Mouse (Mus musculus): ENCODE results near the gene Slc9a3r1. TPM values are rescaled to one million over a fixed set of nuclear protein-coding genes. Genes with fewer than 3 reads are reported as not detected.

Gene Slc9a3r1
- polyA plus RNA-seq, 1 experiment from 2014 or later: 51.7 TPM

DNA sequence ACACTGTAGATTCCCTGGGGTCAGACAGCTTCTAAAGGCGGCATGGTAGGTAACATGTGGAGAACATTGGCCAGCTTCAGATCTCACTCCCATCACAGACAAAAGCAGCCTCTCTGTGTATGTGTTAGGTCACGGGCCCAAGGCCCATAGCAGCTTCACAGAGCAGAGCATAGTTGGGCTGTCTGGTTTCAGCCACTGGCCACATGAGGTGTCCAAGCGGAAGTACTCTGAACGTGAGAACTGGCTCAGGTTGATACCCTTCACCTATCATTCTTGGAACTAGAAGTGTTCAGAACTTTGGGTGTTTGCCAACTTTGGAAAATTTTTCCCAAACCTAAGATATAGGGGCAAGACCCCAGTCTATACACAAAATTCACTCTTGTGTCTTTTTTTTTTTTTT lies 6.3 kb downstream of the Slc9a3r1 start:
- 79% methylated on average over 4 of the region's 4 CpGs for WGBS
- Histone ChIP-seq H3K4me3 (ENCODE audit: low read length) (no peak overlapping the region), H3K27ac (ENCODE audit: low read length) (no peak overlapping the region), H3K9ac (ENCODE audit: low read length) (no peak overlapping the region), H3K4me2 (ENCODE audit: low read depth, low read length) (no peak overlapping the region), H3K9me3 (replicated peaks; ENCODE audit: control insufficient read depth, low read length) (no peaks in the 10 kb centered on the region), H3K36me3 (ENCODE audit: control insufficient read depth, insufficient read depth) (no peaks in the 10 kb centered on the region), H3K27me3 (ENCODE audit: control insufficient read depth, insufficient read depth, low read length) (peaks cover 4% of the 10 kb centered on the region; the same call in 1 of the 2 replicates), H3K4me1 (ENCODE audit: control insufficient read depth, insufficient read depth, low read length) (peaks cover 25% of the 10 kb centered on the region)
- no peak for ATAC-seq (replicated peaks; ENCODE audit: extremely low read depth, insufficient read depth, low FRiP score)

DNA sequence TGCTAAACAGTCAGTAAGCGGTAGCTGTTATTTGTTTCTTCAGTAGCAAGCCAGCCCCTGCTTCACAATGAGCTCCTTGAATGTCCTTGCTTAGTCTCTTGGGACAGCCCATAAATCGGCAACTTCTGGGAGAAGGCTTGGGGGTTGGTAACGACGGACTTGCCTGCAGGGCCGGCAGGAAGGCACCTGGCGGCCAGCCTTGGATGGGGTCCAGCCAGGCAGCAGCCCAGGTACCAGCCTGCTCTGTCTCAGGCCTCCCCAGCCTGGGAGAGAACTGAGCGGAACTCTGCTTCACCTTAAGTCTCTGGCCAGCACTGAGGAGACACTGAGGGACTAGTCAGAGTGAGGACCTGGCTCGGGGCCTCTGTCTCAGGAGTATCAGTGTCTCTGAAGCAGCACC lies 8.0 kb downstream of the Slc9a3r1 start:
- peaks cover 20% of the 10 kb centered on the region for H3K4me1 ChIP-seq (ENCODE audit: control insufficient read depth, insufficient read depth, low read length)

DNA sequence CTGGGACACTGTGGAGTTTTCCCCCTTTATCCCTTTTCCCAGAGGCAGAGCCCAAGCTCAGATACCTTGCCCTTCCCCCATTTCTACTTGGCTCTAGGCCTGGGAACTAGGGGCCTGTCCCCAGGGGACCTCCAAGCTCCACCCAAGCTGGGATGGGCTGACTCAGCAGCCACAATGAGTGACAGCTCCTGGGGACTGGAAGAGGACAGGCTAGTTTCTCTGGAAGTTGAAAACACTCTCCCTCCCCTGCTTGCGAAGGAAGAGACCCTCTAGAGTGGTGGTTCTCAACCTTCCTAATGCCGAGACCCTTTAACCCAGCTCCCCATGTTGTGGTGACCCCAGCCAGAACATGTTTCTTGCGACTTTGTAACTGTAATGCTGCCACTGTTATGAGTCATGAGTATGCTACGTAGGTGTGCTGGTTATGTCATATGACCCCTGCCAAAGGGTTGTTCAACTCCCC lies 9.7 kb downstream of the Slc9a3r1 start:
- H3K9me3 ChIP-seq (replicated peaks; ENCODE audit: control insufficient read depth, low read length): no peaks in the 10 kb centered on the region
- 36% methylated on average over 4 of the region's 4 CpGs for WGBS
- peaks cover 23% of the 10 kb centered on the region for H3K4me1 ChIP-seq (ENCODE audit: control insufficient read depth, insufficient read depth, low read length)
- no peak overlapping the region for H3K4me3 ChIP-seq (ENCODE audit: low read length)
- peak; percentile 64 for ATAC-seq (replicated peaks; ENCODE audit: extremely low read depth, insufficient read depth, low FRiP score)
- H3K27ac ChIP-seq (ENCODE audit: low read length): no peak overlapping the region
- H3K36me3 ChIP-seq (ENCODE audit: control insufficient read depth, insufficient read depth): no peaks in the 10 kb centered on the region
- H3K9ac ChIP-seq (ENCODE audit: low read length): no peak overlapping the region
- no peaks in the 10 kb centered on the region for H3K27me3 ChIP-seq (ENCODE audit: control insufficient read depth, insufficient read depth, low read length)
- no peak overlapping the region for H3K4me2 ChIP-seq (ENCODE audit: low read depth, low read length)

More for the DNA sequence above, 8.0 kb downstream of the Slc9a3r1 start:
- Histone ChIP-seq H3K27me3 (ENCODE audit: control insufficient read depth, insufficient read depth, low read length) (no peaks in the 10 kb centered on the region), H3K36me3 (ENCODE audit: control insufficient read depth, insufficient read depth) (no peaks in the 10 kb centered on the region), H3K9me3 (replicated peaks; ENCODE audit: control insufficient read depth, low read length) (no peaks in the 10 kb centered on the region), H3K9ac (ENCODE audit: low read length) (no peak overlapping the region), H3K4me2 (ENCODE audit: low read depth, low read length) (no peak overlapping the region), H3K4me3 (ENCODE audit: low read length) (no peak overlapping the region), H3K27ac (ENCODE audit: low read length) (no peak overlapping the region)
- WGBS: 58% methylated on average over 8 of the region's 8 CpGs
- ATAC-seq (replicated peaks; ENCODE audit: extremely low read depth, insufficient read depth, low FRiP score): no peak

DNA sequence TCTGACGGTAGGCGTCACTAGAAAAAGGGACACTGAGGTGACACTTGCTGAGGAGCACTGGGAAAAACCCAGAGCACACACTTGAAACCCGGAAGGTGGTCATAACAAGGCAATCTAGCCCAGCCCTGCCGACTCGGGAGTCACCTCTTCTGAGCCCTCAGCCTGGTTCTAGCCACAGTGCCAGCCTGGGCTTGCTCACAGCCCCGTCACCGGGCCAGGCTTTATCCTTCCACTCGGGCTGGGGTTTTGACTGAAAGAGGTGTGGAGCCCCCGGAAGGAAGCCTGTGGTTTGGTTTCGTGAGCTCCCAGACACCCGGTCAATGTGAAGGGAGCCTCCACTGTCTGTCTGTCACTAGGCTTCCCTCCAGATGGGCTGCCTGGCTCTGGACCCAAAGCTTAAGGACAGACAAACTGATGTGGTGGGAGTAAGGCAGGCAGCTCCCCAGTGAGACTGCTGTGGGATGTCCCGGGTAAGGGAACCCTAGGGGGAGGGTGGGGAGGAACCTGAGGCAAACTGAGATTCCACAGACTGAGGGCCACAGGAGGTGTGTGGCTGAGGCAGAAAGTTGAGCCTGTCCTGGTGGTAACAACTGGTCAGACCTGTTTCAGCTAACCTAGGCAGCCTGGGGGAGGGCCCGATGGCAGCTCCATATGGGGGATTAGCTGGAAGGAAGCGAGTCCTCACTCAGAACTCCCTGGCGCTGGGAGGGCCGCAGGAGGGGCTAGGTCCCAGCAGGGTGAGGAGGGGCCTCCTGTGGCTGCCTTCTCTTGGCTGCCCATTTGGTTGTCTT lies 10.6 kb downstream of the Slc9a3r1 start:
- Histone ChIP-seq H3K27me3 (ENCODE audit: control insufficient read depth, insufficient read depth, low read length) (no peaks in the 10 kb centered on the region), H3K4me2 (ENCODE audit: low read depth, low read length) (peak overlapping the region; percentile 20; the same call in 1 of the 2 replicates), H3K27ac (ENCODE audit: low read length) (0 out of 2 replicates have a peak overlapping the region, but pooled peaks have one; percentile 22), H3K4me1 (ENCODE audit: control insufficient read depth, insufficient read depth, low read length) (peaks cover 23% of the 10 kb centered on the region), H3K9ac (ENCODE audit: low read length) (peak overlapping the region; percentile 33; the same call in 1 of the 2 replicates), H3K9me3 (replicated peaks; ENCODE audit: control insufficient read depth, low read length) (no peaks in the 10 kb centered on the region), H3K4me3 (ENCODE audit: low read length) (no peak overlapping the region), H3K36me3 (ENCODE audit: control insufficient read depth, insufficient read depth) (no peaks in the 10 kb centered on the region)
- ATAC-seq (replicated peaks; ENCODE audit: extremely low read depth, insufficient read depth, low FRiP score): no peak
- 27% methylated on average over 16 of the region's 16 CpGs for WGBS

DNA sequence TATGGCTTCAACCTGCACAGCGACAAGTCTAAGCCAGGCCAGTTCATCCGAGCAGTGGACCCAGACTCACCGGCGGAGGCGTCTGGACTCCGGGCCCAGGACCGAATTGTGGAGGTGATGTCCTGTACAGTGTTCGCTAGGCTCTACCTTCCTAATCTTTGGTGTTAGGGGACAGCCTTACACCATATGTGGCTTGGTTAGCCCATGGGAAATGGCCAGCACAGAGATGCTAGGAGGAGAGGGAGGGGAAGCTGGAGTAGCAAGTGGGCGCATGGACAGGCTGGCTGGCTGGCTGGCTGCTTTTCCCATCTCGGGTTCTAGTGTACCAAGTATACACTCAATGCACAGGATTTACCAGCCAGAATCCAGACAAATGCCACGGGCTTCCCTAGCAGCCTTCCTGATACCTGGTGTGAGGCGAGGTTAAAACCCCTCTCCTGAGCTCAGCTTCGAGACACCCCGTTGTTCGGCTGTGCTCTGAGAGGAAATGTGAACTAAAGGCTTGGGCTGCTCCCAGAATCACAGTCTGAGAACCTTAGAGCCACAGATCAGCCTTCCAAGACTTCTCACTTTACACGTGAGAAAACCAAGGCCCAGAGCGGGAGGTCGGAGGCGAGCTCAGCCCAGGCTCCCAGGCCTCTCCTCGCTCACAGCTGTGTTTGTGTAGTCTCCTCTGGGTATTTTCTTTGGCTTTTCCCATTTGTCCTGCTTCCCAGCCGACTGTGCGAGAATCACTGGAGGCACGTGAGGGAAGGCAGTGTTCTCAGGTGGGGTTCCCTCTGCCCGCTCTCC lies 13.5 kb downstream of the Slc9a3r1 start:
- ATAC-seq (replicated peaks; ENCODE audit: extremely low read depth, insufficient read depth, low FRiP score): no peak
- WGBS: 75% methylated on average over 24 of the region's 24 CpGs
- no peak overlapping the region for H3K4me3 ChIP-seq (ENCODE audit: low read length)
- H3K27me3 ChIP-seq (ENCODE audit: control insufficient read depth, insufficient read depth, low read length): no peaks in the 10 kb centered on the region
- H3K9ac ChIP-seq (ENCODE audit: low read length): no peak overlapping the region
- H3K4me2 ChIP-seq (ENCODE audit: low read depth, low read length): no peak overlapping the region
- no peaks in the 10 kb centered on the region for H3K36me3 ChIP-seq (ENCODE audit: control insufficient read depth, insufficient read depth)
- peak overlapping the region; percentile 14; the same call in 1 of the 2 replicates for H3K27ac ChIP-seq (ENCODE audit: low read length)
- H3K9me3 ChIP-seq (replicated peaks; ENCODE audit: control insufficient read depth, low read length): no peaks in the 10 kb centered on the region
- H3K4me1 ChIP-seq (ENCODE audit: control insufficient read depth, insufficient read depth, low read length): peaks cover 23% of the 10 kb centered on the region

DNA sequence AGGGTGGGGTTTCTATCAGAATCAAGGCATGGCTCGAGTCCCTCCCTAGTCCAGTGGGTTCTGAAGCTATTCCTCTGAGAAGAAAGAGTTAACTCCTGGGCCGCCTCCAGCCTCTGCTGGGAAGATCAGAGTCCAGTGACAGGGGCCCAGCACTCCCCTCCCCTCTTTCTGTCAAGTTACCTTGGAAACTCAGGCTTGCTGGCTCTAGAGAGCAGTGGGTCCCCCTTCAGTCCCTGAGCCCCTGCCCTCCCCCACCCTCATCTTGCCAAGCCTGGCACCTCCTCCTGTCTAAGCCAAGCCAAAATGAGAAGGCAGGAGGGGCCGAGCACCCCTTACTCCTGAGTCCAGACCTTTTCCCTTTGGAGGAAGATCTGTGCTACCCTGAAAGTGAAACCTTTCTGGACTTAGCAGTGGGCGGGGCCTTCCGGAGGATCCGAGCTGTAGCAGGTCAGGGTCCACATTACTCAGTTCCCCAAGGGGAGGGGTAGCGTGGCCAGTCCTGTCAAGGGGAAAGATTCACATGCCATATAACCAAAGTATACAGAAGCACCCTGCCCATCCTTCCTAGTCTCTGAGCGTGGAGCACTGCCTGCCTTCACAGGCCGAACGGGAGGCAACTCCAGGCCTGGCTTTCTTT lies 14.5 kb downstream of the Slc9a3r1 start:
- Histone ChIP-seq H3K4me1 (ENCODE audit: control insufficient read depth, insufficient read depth, low read length) (peaks cover 18% of the 10 kb centered on the region), H3K27me3 (ENCODE audit: control insufficient read depth, insufficient read depth, low read length) (no peaks in the 10 kb centered on the region)

DNA sequence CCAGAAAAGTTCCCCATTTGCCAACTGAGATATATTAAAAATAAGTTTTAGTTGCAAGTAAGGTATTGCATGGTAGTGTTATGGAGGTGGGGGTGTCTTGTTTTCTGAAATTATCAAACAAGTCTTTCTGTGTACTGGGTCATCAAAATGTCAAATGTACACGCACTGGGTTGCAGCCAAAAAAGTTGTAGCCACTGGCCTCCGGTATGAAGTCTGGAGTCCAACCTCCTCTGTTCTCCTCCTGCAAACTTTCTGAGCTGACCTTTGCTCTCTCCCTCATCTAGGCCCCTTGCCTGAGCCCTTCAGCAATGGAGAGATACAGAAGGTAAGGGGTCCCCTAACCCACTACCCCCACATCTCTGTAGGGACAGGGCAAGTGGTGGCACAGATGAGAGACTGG lies 15.6 kb downstream of the Slc9a3r1 start:
- no peak for ATAC-seq (replicated peaks; ENCODE audit: extremely low read depth, insufficient read depth, low FRiP score)
- no peak overlapping the region for H3K4me3 ChIP-seq (ENCODE audit: low read length)
- H3K9ac ChIP-seq (ENCODE audit: low read length): no peak overlapping the region
- no peaks in the 10 kb centered on the region for H3K9me3 ChIP-seq (replicated peaks; ENCODE audit: control insufficient read depth, low read length)
- 82% methylated on average over 2 of the region's 2 CpGs for WGBS
- no peaks in the 10 kb centered on the region for H3K27me3 ChIP-seq (ENCODE audit: control insufficient read depth, insufficient read depth, low read length)
- H3K4me2 ChIP-seq (ENCODE audit: low read depth, low read length): no peak overlapping the region
- H3K36me3 ChIP-seq (ENCODE audit: control insufficient read depth, insufficient read depth): no peaks in the 10 kb centered on the region
- peaks cover 7% of the 10 kb centered on the region; the same call in 1 of the 2 replicates for H3K4me1 ChIP-seq (ENCODE audit: control insufficient read depth, insufficient read depth, low read length)
- H3K27ac ChIP-seq (ENCODE audit: low read length): no peak overlapping the region

More for the DNA sequence above, 14.5 kb downstream of the Slc9a3r1 start:
- no peaks in the 10 kb centered on the region for H3K9me3 ChIP-seq (replicated peaks; ENCODE audit: control insufficient read depth, low read length)
- WGBS: 43% methylated on average over 10 of the region's 10 CpGs
- H3K9ac ChIP-seq (ENCODE audit: low read length): no peak overlapping the region
- H3K36me3 ChIP-seq (ENCODE audit: control insufficient read depth, insufficient read depth): no peaks in the 10 kb centered on the region
- H3K27ac ChIP-seq (ENCODE audit: low read length): no peak overlapping the region
- H3K4me3 ChIP-seq (ENCODE audit: low read length): no peak overlapping the region
- H3K4me2 ChIP-seq (ENCODE audit: low read depth, low read length): no peak overlapping the region
- ATAC-seq (replicated peaks; ENCODE audit: extremely low read depth, insufficient read depth, low FRiP score): no peak

DNA sequence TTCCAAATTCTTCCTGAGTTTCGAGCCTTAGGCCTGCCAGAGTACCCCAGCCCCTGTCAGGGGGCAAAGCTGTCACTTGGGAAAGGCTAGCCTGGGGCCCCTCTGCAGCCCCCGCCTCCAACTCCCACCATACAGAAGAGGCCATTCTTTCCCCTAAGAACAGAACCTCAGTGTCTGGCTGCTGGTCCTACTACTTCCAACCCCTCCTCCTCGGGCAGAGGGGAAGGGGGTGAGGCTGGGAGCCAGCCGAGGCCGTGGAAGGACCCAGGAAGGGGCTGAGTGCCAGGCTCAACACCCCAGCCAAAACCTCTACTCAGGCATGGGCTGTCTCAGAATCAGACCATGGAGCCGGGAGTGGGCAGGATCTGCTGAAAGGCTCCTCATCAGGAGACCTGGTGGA lies 16.1 kb downstream of the Slc9a3r1 start:
- Histone ChIP-seq H3K9ac (ENCODE audit: low read length) (no peak overlapping the region), H3K9me3 (replicated peaks; ENCODE audit: control insufficient read depth, low read length) (no peaks in the 10 kb centered on the region), H3K27ac (ENCODE audit: low read length) (no peak overlapping the region), H3K4me2 (ENCODE audit: low read depth, low read length) (no peak overlapping the region), H3K27me3 (ENCODE audit: control insufficient read depth, insufficient read depth, low read length) (no peaks in the 10 kb centered on the region), H3K4me1 (ENCODE audit: control insufficient read depth, insufficient read depth, low read length) (peaks cover 4% of the 10 kb centered on the region; the same call in 1 of the 2 replicates), H3K36me3 (ENCODE audit: control insufficient read depth, insufficient read depth) (no peaks in the 10 kb centered on the region), H3K4me3 (ENCODE audit: low read length) (no peak overlapping the region)
- 58% methylated on average over 6 of the region's 6 CpGs for whole genome bisulfite sequencing
- no peak for ATAC-seq (replicated peaks; ENCODE audit: extremely low read depth, insufficient read depth, low FRiP score)

All from heart, embryonic 16.5 days (tissue).